Mouse (Mus musculus): ENCODE data around the gene Syce3. TPM values are rescaled to one million over a fixed set of nuclear protein-coding genes. Genes with fewer than 3 reads are reported as not detected.

Gene Syce3
- polyA plus RNA-seq, 1 experiment from 2014 or later = not detected

DNA sequence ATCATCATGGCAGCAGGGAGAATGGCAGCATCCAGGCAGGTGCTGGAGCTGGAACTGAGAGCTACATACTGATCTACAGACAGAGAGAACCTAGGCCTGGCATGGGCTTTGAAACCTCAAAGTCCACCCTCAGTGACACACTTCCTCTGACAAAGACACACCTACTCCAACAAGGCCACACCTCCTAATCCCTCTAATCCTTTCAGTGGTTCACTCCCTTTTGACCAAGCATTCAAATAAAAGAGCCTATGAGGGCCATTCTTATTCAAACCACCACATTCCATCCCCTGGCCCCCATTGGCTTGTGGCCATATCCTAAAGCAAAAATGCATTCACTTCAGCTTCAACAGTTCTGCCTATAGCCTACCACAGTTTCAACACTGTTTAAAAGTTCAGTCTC, 3.6 kb downstream of the Syce3 start:
- no peak overlapping the region for H3K4me2 ChIP-seq
- H3K36me3 ChIP-seq = no peaks in the 10 kb centered on the region
- no peaks in the 10 kb centered on the region for H3K4me1 ChIP-seq
- no peak overlapping the region for H3K9ac ChIP-seq
- H3K4me3 ChIP-seq (replicated peaks) = no peak overlapping the region
- H3K9me3 ChIP-seq = no peaks in the 10 kb centered on the region
- H3K27me3 ChIP-seq (replicated peaks) = no peaks in the 10 kb centered on the region
- ATAC-seq (ENCODE audit: insufficient read depth, low FRiP score, low read depth) = no peak
- no peak overlapping the region for H3K27ac ChIP-seq

DNA sequence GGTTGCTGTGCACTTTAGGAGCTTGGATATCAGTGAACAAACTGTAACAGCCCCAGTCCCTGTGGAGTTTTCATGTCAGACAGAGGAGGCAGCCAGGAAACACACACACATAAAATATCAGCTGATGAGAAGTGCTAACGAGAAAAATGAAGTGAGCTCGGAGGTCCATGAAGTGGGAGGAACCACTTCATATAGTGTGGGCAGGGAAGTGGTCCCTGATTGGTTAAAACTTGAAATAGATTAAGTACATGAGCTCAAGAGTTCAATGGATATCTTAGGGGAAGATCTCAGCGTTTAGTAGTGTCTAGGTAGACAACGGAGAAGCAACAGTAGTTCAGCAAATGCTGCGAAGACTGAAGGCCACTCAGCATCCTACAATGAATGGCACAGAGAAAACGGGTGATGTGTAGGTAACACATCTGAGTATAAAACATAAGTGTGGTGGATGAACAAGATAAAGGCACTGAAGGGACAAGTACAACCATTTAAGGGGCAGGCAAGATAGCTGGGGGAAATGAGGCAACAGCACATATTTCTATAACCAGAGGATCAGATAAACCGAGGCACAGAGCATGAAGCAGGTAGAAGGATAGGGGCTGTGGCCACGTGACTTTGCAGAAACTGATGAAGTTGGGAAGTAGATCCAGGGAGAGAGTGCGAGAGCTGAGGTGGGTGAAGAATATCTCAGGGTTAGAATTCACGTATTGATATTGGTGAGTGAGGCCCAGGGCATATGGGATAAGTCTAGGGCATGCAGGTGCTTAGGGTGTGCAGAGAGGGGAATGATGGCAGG, 5.3 kb downstream of the Syce3 start:
- no peaks in the 10 kb centered on the region for H3K4me1 ChIP-seq
- H3K4me3 ChIP-seq (replicated peaks) = no peak overlapping the region
- WGBS = 77% methylated on average over 10 of the region's 10 CpGs
- no peaks in the 10 kb centered on the region for H3K9me3 ChIP-seq
- no peak overlapping the region for H3K9ac ChIP-seq
- H3K4me2 ChIP-seq = no peak overlapping the region
- no peak for ATAC-seq (ENCODE audit: insufficient read depth, low FRiP score, low read depth)
- H3K27me3 ChIP-seq (replicated peaks) = no peaks in the 10 kb centered on the region
- no peaks in the 10 kb centered on the region for H3K36me3 ChIP-seq
- H3K27ac ChIP-seq = no peak overlapping the region

DNA sequence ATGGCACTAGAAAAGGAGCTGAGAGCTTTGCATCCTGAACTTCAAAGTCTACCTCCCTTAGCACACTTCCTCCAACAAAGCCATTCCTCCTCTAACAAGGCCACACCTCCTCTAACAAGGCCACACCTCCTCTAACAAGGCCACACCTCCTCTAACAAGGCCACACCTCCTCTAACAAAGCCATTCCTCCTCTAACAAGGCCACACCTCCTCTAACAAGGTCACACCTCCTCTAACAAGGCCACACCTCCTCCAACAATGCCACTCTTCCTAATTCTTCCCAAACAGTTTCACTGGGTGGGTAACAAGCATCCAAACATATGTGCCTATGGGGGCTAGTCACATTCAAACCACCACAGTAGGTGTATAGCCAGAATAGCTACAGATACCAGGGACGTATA, 7.8 kb downstream of the Syce3 start:
- no peaks in the 10 kb centered on the region for H3K36me3 ChIP-seq
- no peak overlapping the region for H3K4me3 ChIP-seq (replicated peaks)
- no peaks in the 10 kb centered on the region for H3K9me3 ChIP-seq
- ATAC-seq (ENCODE audit: insufficient read depth, low FRiP score, low read depth) = no peak
- no peaks in the 10 kb centered on the region for H3K4me1 ChIP-seq
- no peak overlapping the region for H3K27ac ChIP-seq
- no peaks in the 10 kb centered on the region for H3K27me3 ChIP-seq (replicated peaks)
- 88% methylated on average over 1 of the region's 1 CpGs for WGBS
- H3K4me2 ChIP-seq = no peak overlapping the region
- no peak overlapping the region for H3K9ac ChIP-seq

DNA sequence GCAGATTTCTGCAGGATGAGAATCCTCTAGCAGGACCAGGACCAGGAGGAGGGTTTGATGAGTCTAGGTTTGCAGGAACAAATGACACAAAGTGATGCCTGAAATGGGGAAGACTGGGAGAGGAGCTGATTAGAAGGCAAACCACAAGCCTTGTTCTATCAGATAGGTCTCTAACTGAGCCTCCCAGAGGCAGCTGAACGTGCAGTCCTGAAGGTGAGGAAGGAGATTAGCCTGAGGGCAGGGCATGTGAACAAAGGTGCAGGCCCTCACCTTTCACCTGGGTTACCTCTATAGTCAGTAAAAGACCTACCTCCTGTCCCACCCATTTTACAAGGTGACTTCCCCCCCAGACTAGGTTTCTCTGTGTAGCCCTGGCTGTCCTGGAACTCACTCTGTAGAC, 10.6 kb downstream of the Syce3 start:
- WGBS = 43% methylated on average over 1 of the region's 1 CpGs

DNA sequence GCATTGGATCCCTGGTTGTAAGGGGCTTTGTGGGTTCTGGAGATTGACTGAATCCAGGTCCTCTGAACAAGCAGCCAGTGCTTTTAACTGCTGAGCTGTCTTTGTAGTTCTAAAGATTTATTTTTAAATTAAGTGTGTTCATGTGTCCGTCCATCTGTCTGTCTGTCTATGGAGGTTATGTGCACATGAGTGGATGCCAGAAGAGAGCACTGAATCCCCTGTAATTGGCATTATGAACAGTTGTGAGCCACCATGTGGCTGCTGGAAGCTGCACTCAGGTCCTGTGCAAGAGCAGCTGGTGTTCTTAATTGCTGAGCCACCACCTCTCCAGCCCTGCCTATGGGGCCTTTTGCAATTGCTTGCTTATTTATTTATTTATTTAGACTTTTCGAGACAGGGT, 12.2 kb downstream of the Syce3 start:
- Histone ChIP-seq H3K27me3 (replicated peaks) (no peaks in the 10 kb centered on the region), H3K4me2 (no peak overlapping the region), H3K27ac (no peak overlapping the region), H3K9me3 (no peaks in the 10 kb centered on the region), H3K36me3 (no peaks in the 10 kb centered on the region), H3K4me3 (replicated peaks) (no peak overlapping the region), H3K9ac (no peak overlapping the region), H3K4me1 (no peaks in the 10 kb centered on the region)
- ATAC-seq (ENCODE audit: insufficient read depth, low FRiP score, low read depth) = no peak
- WGBS = 82% methylated on average over 2 of the region's 2 CpGs

More for the DNA sequence above, 10.6 kb downstream of the Syce3 start:
- H3K36me3 ChIP-seq = no peaks in the 10 kb centered on the region
- no peak overlapping the region for H3K4me3 ChIP-seq (replicated peaks)
- H3K9ac ChIP-seq = no peak overlapping the region
- no peak overlapping the region for H3K4me2 ChIP-seq
- ATAC-seq (ENCODE audit: insufficient read depth, low FRiP score, low read depth) = no peak
- H3K9me3 ChIP-seq = no peaks in the 10 kb centered on the region
- no peaks in the 10 kb centered on the region for H3K4me1 ChIP-seq
- H3K27ac ChIP-seq = no peak overlapping the region
- H3K27me3 ChIP-seq (replicated peaks) = no peaks in the 10 kb centered on the region

DNA sequence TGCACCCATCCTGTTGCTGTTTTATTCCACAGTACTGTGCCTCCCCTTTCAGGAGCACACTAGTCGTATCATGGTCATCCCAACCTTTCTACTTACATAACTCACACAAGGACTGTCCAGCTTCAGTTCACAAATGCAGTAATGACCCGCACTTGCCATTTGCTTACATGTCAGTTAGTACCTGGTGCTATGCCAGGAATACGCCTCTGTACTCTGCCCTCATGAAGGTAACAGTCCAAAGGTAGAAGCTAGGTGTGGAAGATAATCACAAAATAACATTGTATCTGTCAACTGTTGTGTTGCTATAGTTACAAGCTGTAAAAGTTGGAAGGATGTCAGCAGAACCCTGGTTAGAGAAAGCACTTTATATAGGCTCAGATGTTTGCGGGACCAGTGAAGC, 13.4 kb downstream of the Syce3 start:
- H3K27me3 ChIP-seq (replicated peaks) = no peaks in the 10 kb centered on the region
- no peak overlapping the region for H3K27ac ChIP-seq
- no peaks in the 10 kb centered on the region for H3K9me3 ChIP-seq
- 80% methylated on average over 4 of the region's 4 CpGs for WGBS
- no peak overlapping the region for H3K4me3 ChIP-seq (replicated peaks)
- H3K36me3 ChIP-seq = no peaks in the 10 kb centered on the region
- no peaks in the 10 kb centered on the region for H3K4me1 ChIP-seq
- ATAC-seq (ENCODE audit: insufficient read depth, low FRiP score, low read depth) = no peak
- H3K9ac ChIP-seq = no peak overlapping the region
- H3K4me2 ChIP-seq = no peak overlapping the region

DNA sequence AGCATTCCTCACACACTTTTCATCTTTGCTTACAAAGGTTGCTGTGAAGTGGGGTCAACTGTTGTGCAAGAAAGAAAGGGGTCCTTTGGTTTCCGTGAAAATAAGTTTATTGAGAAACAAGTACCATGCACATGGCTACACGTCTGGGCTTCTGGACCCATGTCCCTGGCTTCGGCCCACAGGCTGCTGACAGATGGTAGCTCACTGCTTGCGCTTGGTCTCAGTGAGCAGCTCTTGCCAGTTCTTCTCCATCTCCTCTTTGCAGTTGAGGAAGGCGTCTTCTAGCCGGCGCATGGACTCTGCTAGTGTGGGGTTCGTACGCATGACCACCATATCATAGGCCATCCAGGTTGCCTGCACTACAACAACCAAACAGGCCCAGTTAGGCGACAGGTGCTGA, 20.2 kb downstream of the Syce3 start:
- Histone ChIP-seq H3K9ac (no peak overlapping the region), H3K36me3 (no peaks in the 10 kb centered on the region), H3K9me3 (no peaks in the 10 kb centered on the region), H3K27ac (no peak overlapping the region), H3K4me1 (no peaks in the 10 kb centered on the region), H3K27me3 (replicated peaks) (no peaks in the 10 kb centered on the region), H3K4me3 (replicated peaks) (no peak overlapping the region), H3K4me2 (no peak overlapping the region)
- no peak for ATAC-seq (ENCODE audit: insufficient read depth, low FRiP score, low read depth)
- 89% methylated on average over 10 of the region's 10 CpGs for WGBS

DNA sequence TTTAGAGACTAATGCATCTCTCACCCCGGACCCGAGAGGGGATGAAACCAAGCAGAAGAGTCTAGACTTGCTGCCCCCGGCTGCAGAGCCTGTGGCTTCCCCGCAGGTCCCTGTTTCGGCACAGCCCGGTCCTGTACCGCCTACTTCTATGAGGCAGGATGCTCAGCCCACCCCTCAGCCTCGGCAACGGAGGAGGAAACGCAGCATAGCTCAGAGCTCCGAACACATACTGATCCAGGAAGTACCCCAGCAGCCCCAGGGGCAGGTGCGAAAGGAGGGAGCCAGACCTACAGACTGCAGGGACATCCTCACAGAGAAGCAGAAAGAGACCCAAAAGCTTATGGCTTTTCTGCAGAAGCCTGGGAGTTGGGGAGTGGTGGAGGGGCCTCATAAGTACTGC, 23.2 kb downstream of the Syce3 start:
- ATAC-seq (ENCODE audit: insufficient read depth, low FRiP score, low read depth) = no peak
- Histone ChIP-seq H3K27ac (no peak overlapping the region), H3K4me2 (no peak overlapping the region), H3K9me3 (no peaks in the 10 kb centered on the region), H3K27me3 (replicated peaks) (no peaks in the 10 kb centered on the region), H3K4me3 (replicated peaks) (no peak overlapping the region), H3K9ac (no peak overlapping the region), H3K4me1 (no peaks in the 10 kb centered on the region), H3K36me3 (no peaks in the 10 kb centered on the region)
- 44% methylated on average over 12 of the region's 12 CpGs for WGBS

DNA sequence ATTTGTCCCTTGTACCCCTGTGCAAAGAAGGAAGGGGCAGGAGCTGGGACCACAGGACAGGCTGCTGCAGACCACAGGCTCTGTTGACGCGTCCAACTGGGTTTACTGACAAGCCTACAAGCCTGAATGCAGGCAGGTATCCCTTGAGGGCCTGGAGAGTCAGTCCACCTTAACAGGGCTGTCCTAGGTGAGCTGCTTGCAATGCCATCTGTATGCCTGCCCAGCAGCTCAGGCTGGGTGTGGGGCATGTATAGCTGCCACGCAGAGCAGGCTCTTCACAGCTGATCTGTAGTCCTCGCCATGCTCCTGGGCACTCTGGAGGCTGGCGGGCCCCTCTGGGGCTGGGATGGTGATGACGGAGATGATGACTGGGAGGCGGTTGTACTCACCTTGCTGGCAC, 25.7 kb downstream of the Syce3 start, which contains the start of gene Klhdc7b:
Gene Klhdc7b (plus strand): TSS at position 301 of the 400 bp plus-strand sequence.
- WGBS = 86% methylated on average over 7 of the region's 7 CpGs
- ATAC-seq (ENCODE audit: insufficient read depth, low FRiP score, low read depth) = no peak
- no peak within 1 kb of the TSS for H3K9ac ChIP-seq

DNA sequence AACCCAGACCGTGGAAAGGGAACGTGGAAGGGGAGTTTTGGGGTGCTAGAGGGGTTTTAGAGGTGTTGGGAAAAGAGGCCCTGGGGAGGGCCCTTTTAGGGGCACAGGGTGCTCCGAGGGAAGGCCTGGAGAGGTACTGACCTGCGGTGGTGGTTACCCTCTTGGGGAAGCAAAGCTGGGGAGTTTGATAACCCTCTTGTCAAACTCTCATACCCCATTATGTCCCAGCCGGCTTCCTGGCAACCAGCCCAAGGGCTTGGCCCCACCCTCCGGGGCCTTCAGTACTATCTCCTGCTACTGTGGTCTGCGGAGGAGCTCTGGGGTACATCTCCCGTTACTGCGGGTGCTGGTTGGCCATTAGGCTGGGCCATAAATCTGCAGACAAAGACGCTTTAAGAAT, 30.9 kb downstream of the Syce3 start:
- Histone ChIP-seq H3K27ac (no peak overlapping the region), H3K9me3 (no peaks in the 10 kb centered on the region), H3K36me3 (no peaks in the 10 kb centered on the region), H3K4me2 (peak overlapping the region; percentile 69), H3K27me3 (replicated peaks) (peaks cover 42% of the 10 kb centered on the region), H3K4me3 (replicated peaks) (peak overlapping the region; percentile 36; the same call in 1 of the 2 replicates), H3K4me1 (peaks cover 12% of the 10 kb centered on the region), H3K9ac (0 out of 2 replicates have a peak overlapping the region, but pooled peaks have one; percentile 44)
- 13% methylated on average over 10 of the region's 10 CpGs for WGBS
- no peak for ATAC-seq (ENCODE audit: insufficient read depth, low FRiP score, low read depth)

More for the DNA sequence above, 25.7 kb downstream of the Syce3 start, which contains the start of gene Klhdc7b:
- Histone ChIP-seq H3K27me3 (replicated peaks) (peaks cover 5% of the 10 kb centered on the region), H3K4me3 (replicated peaks) (no peak within 1 kb of the TSS), H3K4me1 (no peaks in the 10 kb centered on the region), H3K4me2 (no peak within 1 kb of the TSS), H3K9me3 (no peaks in the 10 kb centered on the region), H3K36me3 (no peaks in the 10 kb centered on the region), H3K27ac (no peak within 1 kb of the TSS)

DNA sequence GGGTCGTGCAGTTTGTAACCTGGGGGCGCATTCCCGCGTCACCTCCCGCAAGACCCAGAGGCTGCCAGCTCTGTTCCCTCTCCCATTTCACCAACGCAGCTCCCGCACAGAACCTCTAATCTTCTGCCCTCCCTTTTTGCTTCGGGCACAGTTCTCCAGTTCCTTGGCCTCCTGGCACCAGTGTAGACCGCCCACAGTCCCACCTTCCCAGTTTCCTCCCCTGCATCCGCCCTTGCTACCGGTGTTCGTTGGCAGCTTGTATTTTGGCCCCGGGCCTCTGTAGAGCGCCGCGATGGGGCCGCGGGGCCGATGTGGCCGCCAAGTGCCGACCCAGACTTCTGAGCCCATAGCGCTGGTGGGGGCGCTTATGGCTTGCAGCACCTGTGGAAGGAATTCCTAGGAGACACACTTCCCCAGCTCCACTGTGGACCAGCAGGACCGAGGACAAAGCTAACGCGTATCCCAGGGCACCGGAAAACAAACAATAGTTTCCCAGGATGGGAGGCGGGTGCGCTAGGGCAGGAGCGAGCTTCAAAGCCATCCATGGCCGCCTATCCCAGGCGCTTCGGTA, 31.4 kb downstream of the Syce3 start, which contains the start of gene Odf3b:
Gene Odf3b (minus strand): TSS at position 452 of the 571 bp plus-strand sequence.
- no peaks in the 10 kb centered on the region for H3K36me3 ChIP-seq
- H3K4me2 ChIP-seq = peak within 1 kb of the TSS; percentile 69
- H3K9ac ChIP-seq = peak within 1 kb of the TSS; percentile 44
- WGBS = under 1% methylated on average over 33 of the region's 33 CpGs
- peak within 1 kb of the TSS; percentile 36 for H3K4me3 ChIP-seq (replicated peaks)
- peaks cover 15% of the 10 kb centered on the region for H3K4me1 ChIP-seq
- H3K9me3 ChIP-seq = no peaks in the 10 kb centered on the region
- H3K27me3 ChIP-seq (replicated peaks) = peaks cover 42% of the 10 kb centered on the region
- no peak for ATAC-seq (ENCODE audit: insufficient read depth, low FRiP score, low read depth)
- no peak within 1 kb of the TSS for H3K27ac ChIP-seq
